Mouse (Mus musculus) lung, postnatal 0 days (tissue): Measurements from ENCODE around the gene Fam69b.

ENCODE experiments used
- CTCF ChIP-seq: IDR thresholded peaks from 2 replicates; pipeline ENCODE4 v1.5.1; 2016; ENCODE audit warnings: antibody characterized with exemption, mild to moderate bottlenecking
- EP300 ChIP-seq: IDR thresholded peaks from 2 replicates; pipeline ENCODE4 v1.6.1; 2016; ENCODE audit warnings: antibody characterized with exemption, mild to moderate bottlenecking, control low read depth

- TF ChIP-seq EP300, result no peak
- TF ChIP-seq CTCF, result no peak
These were observed 38.0 kb upstream of the Fam69b start for GRCm38 (mm10) chr2:26590282-26590681.
